Mouse (Mus musculus) cortical plate, adult 2 months (tissue): ENCODE data around the gene Hoxa11.

Experiments
- CTCF ChIP-seq: fragments of 200-500 bp; IDR thresholded peaks from 2 replicates; pipeline ENCODE4 v1.5.1; 2011; ENCODE audit warnings: mild to moderate bottlenecking, control low read depth, low read length; ENCODE audit not compliant: insufficient read depth; ENCODE audit errors: extremely low read depth
- POLR2A ChIP-seq: fragments of 200-500 bp; IDR thresholded peaks from 2 replicates; pipeline ENCODE4 v1.6.1; 2011; ENCODE audit warnings: mild to moderate bottlenecking, low read length, control low read depth; ENCODE audit not compliant: insufficient read depth; ENCODE audit errors: extremely low read depth

GRCm38 (mm10) chr6:52260654-52261575 lies 15.3 kb upstream of the Hoxa11 start, which contains the start of gene Hoxa13:
- TF ChIP-seq CTCF, result no peak
- TF ChIP-seq POLR2A, result no peak
